Mouse (Mus musculus): ENCODE measurements around the gene Kitl.

The Kitl gene

GRCm38 (mm10) chr10:100026778-100027177, 11.3 kb downstream of the Kitl start:
- no peak for DNase-seq (ENCODE audit: low spot score in 2 of 2)

- no peak for DNase-seq (ENCODE audit: low spot score in 2 of 2)
Measured at GRCm38 (mm10) chr10:100030385-100030784, 15.0 kb downstream of the Kitl start.

GRCm38 (mm10) chr10:100030980-100031516, 15.6 kb downstream of the Kitl start:
- DNase-seq (ENCODE audit: low spot score in 2 of 2), result no peak

- no peak for DNase-seq (ENCODE audit: low spot score in 2 of 2)
Measured at GRCm38 (mm10) chr10:100031631-100032030, 16.2 kb downstream of the Kitl start.

- no peak for DNase-seq (ENCODE audit: low spot score in 2 of 2)
Measured at GRCm38 (mm10) chr10:100032566-100032965, 17.1 kb downstream of the Kitl start.

GRCm38 (mm10) chr10:100036021-100036420, 20.6 kb downstream of the Kitl start:
- DNase-seq (ENCODE audit: low spot score in 2 of 2), result no peak

- DNase-seq (ENCODE audit: low spot score in 2 of 2), result no peak
Measured at GRCm38 (mm10) chr10:100038342-100038898, 23.0 kb downstream of the Kitl start.

GRCm38 (mm10) chr10:100038994-100039393, 23.6 kb downstream of the Kitl start:
- DNase-seq (ENCODE audit: low spot score in 2 of 2), result no peak

GRCm38 (mm10) chr10:100043748-100044147, 28.3 kb downstream of the Kitl start:
- DNase-seq (ENCODE audit: low spot score in 2 of 2), result no peak

GRCm38 (mm10) chr10:100044153-100044552, 28.7 kb downstream of the Kitl start:
- no peak for DNase-seq (ENCODE audit: low spot score in 2 of 2)

- DNase-seq (ENCODE audit: low spot score in 2 of 2), result no peak
Measured at GRCm38 (mm10) chr10:100051146-100051783, 35.8 kb downstream of the Kitl start.

GRCm38 (mm10) chr10:100052404-100052803, 37.0 kb downstream of the Kitl start:
- DNase-seq (ENCODE audit: low spot score in 2 of 2), result no peak

- DNase-seq (ENCODE audit: low spot score in 2 of 2), result no peak
Measured at GRCm38 (mm10) chr10:100052911-100053310, 37.5 kb downstream of the Kitl start.

GRCm38 (mm10) chr10:100054006-100054405, 38.6 kb downstream of the Kitl start:
- no peak for DNase-seq (ENCODE audit: low spot score in 2 of 2)

- no peak for DNase-seq (ENCODE audit: low spot score in 2 of 2)
Measured at GRCm38 (mm10) chr10:100055082-100055481, 39.7 kb downstream of the Kitl start.

- no peak for DNase-seq (ENCODE audit: low spot score in 2 of 2)
Measured at GRCm38 (mm10) chr10:100057106-100057623, 41.7 kb downstream of the Kitl start.

- no peak for DNase-seq (ENCODE audit: low spot score in 2 of 2)
Measured at GRCm38 (mm10) chr10:100059356-100059755, 43.9 kb downstream of the Kitl start.

- no peak for DNase-seq (ENCODE audit: low spot score in 2 of 2)
Measured at GRCm38 (mm10) chr10:100065529-100066301, 50.3 kb downstream of the Kitl start.

GRCm38 (mm10) chr10:100066374-100066773, 50.9 kb downstream of the Kitl start:
- no peak for DNase-seq (ENCODE audit: low spot score in 2 of 2)

- DNase-seq (ENCODE audit: low spot score in 2 of 2), result no peak
Measured at GRCm38 (mm10) chr10:100072641-100073040, 57.2 kb downstream of the Kitl start.

GRCm38 (mm10) chr10:100073092-100073491, 57.7 kb downstream of the Kitl start:
- no peak for DNase-seq (ENCODE audit: low spot score in 2 of 2)

GRCm38 (mm10) chr10:100101115-100101514, 85.7 kb downstream of the Kitl start:
- no peak for DNase-seq (ENCODE audit: low spot score in 2 of 2)

All from spleen, postnatal 4 days (tissue).